Mouse (Mus musculus) myocyte (in vitro differentiated cells): ENCODE measurements around the gene Sltm.

Source experiments
- CEBPB ChIP-seq: IDR thresholded peaks from 2 replicates; pipeline ENCODE4 v1.6.1; 2011; ENCODE audit warnings: mild to moderate bottlenecking, moderate library complexity; ENCODE audit not compliant: poor library complexity, insufficient read depth, severe bottlenecking
- E2F4 ChIP-seq: IDR thresholded peaks from one replicate; pipeline ENCODE4 v1.6.1; 2011; ENCODE audit warnings: mild to moderate bottlenecking, control low read depth, moderate library complexity; ENCODE audit not compliant: insufficient read depth
- MAX ChIP-seq: IDR thresholded peaks from one replicate; pipeline ENCODE4 v1.6.1; 2011; ENCODE audit warnings: low read depth, mild to moderate bottlenecking, control low read depth
- MYOD1 ChIP-seq, 3 experiments: IDR thresholded peaks; one replicate each; pipeline ENCODE4 v1.6.1; 2011; ENCODE audit warnings: control low read depth in 2 of 3, low read depth in 2 of 3, mild to moderate bottlenecking in 2 of 3, moderate library complexity in 1 of 3; ENCODE audit not compliant: insufficient read length in 2 of 3, control insufficient read depth in 1 of 3
- MYOG ChIP-seq, 3 experiments: IDR thresholded peaks; one replicate each; pipeline ENCODE4 v1.6.1; 2011; ENCODE audit warnings: control low read depth in 2 of 3, low read depth in 2 of 3, mild to moderate bottlenecking in 2 of 3; ENCODE audit not compliant: insufficient read length in 2 of 3, control insufficient read depth in 1 of 3, insufficient read depth in 1 of 3
- POLR2A ChIP-seq: IDR thresholded peaks from one replicate; pipeline ENCODE4 v1.6.1; 2011; ENCODE audit warnings: low read depth, mild to moderate bottlenecking, control low read depth, moderate library complexity; ENCODE audit not compliant: insufficient read length
- POLR2AphosphoS2 ChIP-seq: IDR thresholded peaks from one replicate; pipeline ENCODE4 v1.6.1; 2011; ENCODE audit warnings: low read depth, control low read depth; ENCODE audit not compliant: insufficient read length
- REST ChIP-seq: IDR thresholded peaks from one replicate; pipeline ENCODE4 v1.6.1; 2011; ENCODE audit warnings: mild to moderate bottlenecking, control low read depth, moderate library complexity; ENCODE audit not compliant: insufficient read depth, insufficient read length
- SRF ChIP-seq: IDR thresholded peaks from one replicate; pipeline ENCODE4 v1.6.1; 2011; ENCODE audit warnings: low read depth; ENCODE audit not compliant: control insufficient read depth, insufficient read length
- TCF12 ChIP-seq: IDR thresholded peaks from one replicate; pipeline ENCODE4 v1.6.1; 2011; ENCODE audit warnings: mild to moderate bottlenecking, control low read depth; ENCODE audit not compliant: poor library complexity, insufficient read depth, severe bottlenecking
- TCF3 ChIP-seq: IDR thresholded peaks from one replicate; pipeline ENCODE4 v1.6.1; 2011; ENCODE audit warnings: low read depth, control low read depth; ENCODE audit not compliant: insufficient read length
- USF1 ChIP-seq: IDR thresholded peaks from one replicate; pipeline ENCODE4 v1.6.1; 2011; ENCODE audit warnings: low read depth, mild to moderate bottlenecking, control low read depth, moderate library complexity

GRCm38 (mm10) chr9:70611026-70611673, 68.6 kb downstream of the Sltm start:
- TF ChIP-seq POLR2A (no peak), POLR2AphosphoS2 (no peak), E2F4 (no peak), CEBPB (no peak), USF1 (no peak), MAX (no peak), MYOG (IDR thresholded peaks at IDR 0.05; ENCODE audit: control insufficient read depth in 1 of 3, insufficient read depth in 1 of 3, insufficient read length in 2 of 3, low read depth in 2 of 3) (no peak), TCF3 (no peak), REST (no peak), MYOD1 (IDR thresholded peaks at IDR 0.05; ENCODE audit: control insufficient read depth in 1 of 3, insufficient read length in 2 of 3, low read depth in 2 of 3) (no peak), TCF12 (no peak), SRF (no peak)
